Mouse (Mus musculus) ES-E14 (cell line): ENCODE results near the gene Lyg2. TPM values are rescaled to one million over a fixed set of nuclear protein-coding genes. Genes with fewer than 3 reads are reported as not detected.
A peak's percentile ranks its signal among the peaks of the same experiment; 100 is the strongest.

Experiments
- DNase-seq: peaks from one replicate; pipeline ENCODE4 v3.0.0-alpha.2; 2013; ENCODE audit warnings: low read depth, low spot score
- H3K27ac ChIP-seq: 2 replicates; pipeline ENCODE4 v1.5.1; 2012; ENCODE audit warnings: low read depth, mild to moderate bottlenecking, low read length, moderate library complexity, mixed read lengths; ENCODE audit not compliant: poor library complexity, insufficient read depth, severe bottlenecking
- H3K36me3 ChIP-seq: 2 replicates; pipeline ENCODE4 v1.6.1; 2012; ENCODE audit warnings: mild to moderate bottlenecking, low read length, moderate library complexity, mixed read lengths; ENCODE audit not compliant: control insufficient read depth, poor library complexity, insufficient read depth, severe bottlenecking
- H3K4me1 ChIP-seq, 2 experiments: fragments of 150-350 bp in 1 of 2; sonication (generic) in 1 of 2; 2 replicates each; pipeline ENCODE4 v1.6.1; 2012; ENCODE audit warnings: low read length in 2 of 2, mild to moderate bottlenecking in 1 of 2, mixed read lengths in 1 of 2; ENCODE audit not compliant: control insufficient read depth in 2 of 2, insufficient read depth in 2 of 2, poor library complexity in 1 of 2
- H3K4me3 ChIP-seq, 2 experiments: fragments of 150-350 bp in 1 of 2; sonication (generic) in 1 of 2; 2 replicates each; pipeline ENCODE4 v1.5.1; 2012; ENCODE audit warnings: low read length in 2 of 2, low read depth in 1 of 2, mild to moderate bottlenecking in 1 of 2, mixed read lengths in 1 of 2; ENCODE audit not compliant: insufficient read depth in 1 of 2, poor library complexity in 1 of 2, severe bottlenecking in 1 of 2
- H3K9ac ChIP-seq: 2 replicates; pipeline ENCODE4 v1.6.1; 2012; ENCODE audit warnings: low read depth, mild to moderate bottlenecking, low read length, mixed read lengths; ENCODE audit not compliant: poor library complexity, insufficient read depth, severe bottlenecking
- H3K9me3 ChIP-seq: fragments of 150-350 bp; sonication (generic); 2 replicates; pipeline ENCODE4 v1.6.1; 2012; ENCODE audit warnings: low read depth, mild to moderate bottlenecking, low read length; ENCODE audit not compliant: control insufficient read depth, insufficient read depth
- CHD2 ChIP-seq: IDR thresholded peaks from 2 replicates; pipeline ENCODE4 v1.6.1; 2014; ENCODE audit warnings: mild to moderate bottlenecking, low read depth, low read length, inconsistent platforms
- HCFC1 ChIP-seq: IDR thresholded peaks from 2 replicates; pipeline ENCODE4 v1.6.1; 2012; ENCODE audit warnings: low read length, inconsistent platforms, borderline replicate concordance; ENCODE audit not compliant: insufficient read depth
- MAFK ChIP-seq: IDR thresholded peaks from 2 replicates; pipeline ENCODE4 v1.6.1; 2014; ENCODE audit warnings: mild to moderate bottlenecking, low read depth, low read length, inconsistent platforms; ENCODE audit not compliant: insufficient read depth
- ZC3H11A ChIP-seq: IDR thresholded peaks from 2 replicates; pipeline ENCODE4 v1.6.1; 2012; ENCODE audit warnings: low read depth, mild to moderate bottlenecking, inconsistent platforms, low read length, borderline replicate concordance
- ZNF384 ChIP-seq: IDR thresholded peaks from 2 replicates; pipeline ENCODE4 v1.6.1; 2012; ENCODE audit warnings: low read depth, low read length, inconsistent platforms
- in situ Hi-C, 2 experiments: fragments of 600-800 bp; cut with MboI; formaldehyde crosslinking; loops; one replicate each; pipeline ENCODE4 v1.15.1; 2025; ENCODE audit warnings: low sequenced_read_pairs in 2 of 2, inconsistent platforms in 1 of 2; ENCODE audit not compliant: unreplicated experiment in 2 of 2
- total RNA-seq: library from RNA; depleted of rRNA; stranded (reverse); fragments of 300-350 nt; gene quantifications from 2 replicates; pipeline ENCODE4 v1.2.3, GENCODE M21; 2012

Lyg2 gene
- total RNA-seq, 1 experiment = not detected

- in situ Hi-C loops = no loop called here
- peaks cover 3 to 8% of the 10 kb centered on the region in 2 experiments; a peak in 2 of 4 replicates for H3K4me1 ChIP-seq
Observed at GRCm38 (mm10) chr1:37925971-37926370, 9.7 kb upstream of the Lyg2 start.

GRCm38 (mm10) chr1:37922536-37922935, 6.2 kb upstream of the Lyg2 start:
- no peak for DNase-seq
- no peaks in the 10 kb centered on the region for H3K9me3 ChIP-seq
- no peak overlapping the region for H3K27ac ChIP-seq
- no peaks in the 10 kb centered on the region for H3K36me3 ChIP-seq
- H3K9ac ChIP-seq = no peak overlapping the region
- in situ Hi-C loops = no loop called here
- peak overlapping the region; percentile 12 to 49; a peak in 2 of 4 replicates for H3K4me3 ChIP-seq
- peaks cover 3 to 8% of the 10 kb centered on the region in 2 experiments; a peak in 2 of 4 replicates for H3K4me1 ChIP-seq
- no peak for TF ChIP-seq ZC3H11A
- no peak for TF ChIP-seq HCFC1
- no peak for TF ChIP-seq CHD2
- TF ChIP-seq ZNF384 = no peak
- no peak for TF ChIP-seq MAFK

More at GRCm38 (mm10) chr1:37925971-37926370, 9.7 kb upstream of the Lyg2 start:
- no peak overlapping the region for H3K27ac ChIP-seq
- no peak for TF ChIP-seq CHD2
- no peak for TF ChIP-seq HCFC1
- TF ChIP-seq MAFK = no peak
- TF ChIP-seq ZNF384 = no peak
- no peak for TF ChIP-seq ZC3H11A
- H3K9me3 ChIP-seq = no peaks in the 10 kb centered on the region
- no peak overlapping the region for H3K9ac ChIP-seq
- no peak overlapping the region for H3K4me3 ChIP-seq
- H3K36me3 ChIP-seq = no peaks in the 10 kb centered on the region
- no peak for DNase-seq

- Histone ChIP-seq H3K4me3 (no peak overlapping the region), H3K27ac (no peak overlapping the region), H3K36me3 (no peaks in the 10 kb centered on the region), H3K9ac (no peak overlapping the region), H3K4me1 (peaks cover under 1 to 3% of the 10 kb centered on the region in 2 experiments; a peak in 1 of 4 replicates), H3K9me3 (no peaks in the 10 kb centered on the region)
- TF ChIP-seq ZNF384 = no peak
- no peak for TF ChIP-seq CHD2
- DNase-seq = no peak
- in situ Hi-C loops = no loop called here
Observed at GRCm38 (mm10) chr1:37918096-37918495, 1.8 kb upstream of the Lyg2 start.

- 0 out of 4 replicates have a peak, but pooled peaks cover 0 to 3% of the 10 kb centered on the region in 2 experiments for H3K4me1 ChIP-seq
- DNase-seq = no peak
- no peak overlapping the region for H3K9ac ChIP-seq
- H3K9me3 ChIP-seq = no peaks in the 10 kb centered on the region
- in situ Hi-C loops = no loop called here
- no peak for TF ChIP-seq ZNF384
- no peak for TF ChIP-seq HCFC1
- no peak overlapping the region for H3K27ac ChIP-seq
- H3K36me3 ChIP-seq = no peaks in the 10 kb centered on the region
- no peak overlapping the region for H3K4me3 ChIP-seq
Observed at GRCm38 (mm10) chr1:37917666-37918065, 1.4 kb upstream of the Lyg2 start.

GRCm38 (mm10) chr1:37912751-37913150, 3.5 kb downstream of the Lyg2 start:
- Histone ChIP-seq H3K36me3 (no peaks in the 10 kb centered on the region), H3K9ac (no peak overlapping the region), H3K4me1 (no peaks in the 10 kb centered on the region), H3K4me3 (no peak overlapping the region), H3K9me3 (no peaks in the 10 kb centered on the region), H3K27ac (no peak overlapping the region)
- no peak for TF ChIP-seq ZNF384
- no peak for TF ChIP-seq ZC3H11A
- no peak for TF ChIP-seq HCFC1
- TF ChIP-seq MAFK = no peak
- no peak for TF ChIP-seq CHD2
- in situ Hi-C loops = no loop called here
- no peak for DNase-seq
